Mouse (Mus musculus): ENCODE data around the gene Tbl3.

Tbl3 gene

DNA sequence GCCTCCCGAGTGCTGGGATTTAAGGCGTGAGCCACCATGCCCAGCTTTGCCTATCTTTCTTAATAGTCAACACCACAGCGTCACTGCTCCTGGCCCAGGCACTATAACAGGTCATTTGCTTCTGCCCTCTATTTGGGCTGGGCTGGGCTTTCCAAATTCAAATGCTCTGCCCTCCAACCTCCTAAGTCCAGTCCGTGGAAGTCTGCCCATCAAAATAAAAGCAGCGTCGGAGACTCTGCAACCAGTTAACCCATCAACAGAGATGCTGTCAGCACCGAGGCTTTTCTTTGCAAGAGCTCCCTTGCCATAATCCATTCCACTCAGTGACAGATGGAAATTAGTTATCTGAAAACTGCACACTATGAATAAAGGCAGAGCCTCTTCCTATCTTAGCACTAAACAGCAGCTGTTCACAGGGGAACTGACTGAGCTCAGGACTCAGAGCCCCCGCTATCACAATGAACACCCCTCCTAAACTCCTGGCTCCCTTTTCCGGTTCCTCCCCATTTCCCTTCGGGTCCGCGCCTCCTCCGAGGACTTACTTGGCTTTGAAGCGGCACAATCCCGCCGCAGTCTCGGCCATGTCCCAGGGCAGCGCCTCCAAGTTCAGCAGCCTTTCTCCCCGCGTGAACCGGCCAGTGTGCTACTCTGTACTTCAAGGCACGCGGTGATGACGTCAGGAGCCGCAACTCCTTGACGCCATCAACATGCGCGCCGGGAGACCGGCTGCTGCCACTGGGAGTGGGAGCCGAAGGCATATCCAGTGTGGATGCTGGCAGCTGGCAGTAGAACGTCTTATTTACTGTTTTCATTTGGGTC lies at the start of gene Tbl3:
Tbl3 (minus strand) TSS at position 679 of the 819 bp plus-strand sequence.
- DNase-seq, result peak; percentile 92 to 96

DNA sequence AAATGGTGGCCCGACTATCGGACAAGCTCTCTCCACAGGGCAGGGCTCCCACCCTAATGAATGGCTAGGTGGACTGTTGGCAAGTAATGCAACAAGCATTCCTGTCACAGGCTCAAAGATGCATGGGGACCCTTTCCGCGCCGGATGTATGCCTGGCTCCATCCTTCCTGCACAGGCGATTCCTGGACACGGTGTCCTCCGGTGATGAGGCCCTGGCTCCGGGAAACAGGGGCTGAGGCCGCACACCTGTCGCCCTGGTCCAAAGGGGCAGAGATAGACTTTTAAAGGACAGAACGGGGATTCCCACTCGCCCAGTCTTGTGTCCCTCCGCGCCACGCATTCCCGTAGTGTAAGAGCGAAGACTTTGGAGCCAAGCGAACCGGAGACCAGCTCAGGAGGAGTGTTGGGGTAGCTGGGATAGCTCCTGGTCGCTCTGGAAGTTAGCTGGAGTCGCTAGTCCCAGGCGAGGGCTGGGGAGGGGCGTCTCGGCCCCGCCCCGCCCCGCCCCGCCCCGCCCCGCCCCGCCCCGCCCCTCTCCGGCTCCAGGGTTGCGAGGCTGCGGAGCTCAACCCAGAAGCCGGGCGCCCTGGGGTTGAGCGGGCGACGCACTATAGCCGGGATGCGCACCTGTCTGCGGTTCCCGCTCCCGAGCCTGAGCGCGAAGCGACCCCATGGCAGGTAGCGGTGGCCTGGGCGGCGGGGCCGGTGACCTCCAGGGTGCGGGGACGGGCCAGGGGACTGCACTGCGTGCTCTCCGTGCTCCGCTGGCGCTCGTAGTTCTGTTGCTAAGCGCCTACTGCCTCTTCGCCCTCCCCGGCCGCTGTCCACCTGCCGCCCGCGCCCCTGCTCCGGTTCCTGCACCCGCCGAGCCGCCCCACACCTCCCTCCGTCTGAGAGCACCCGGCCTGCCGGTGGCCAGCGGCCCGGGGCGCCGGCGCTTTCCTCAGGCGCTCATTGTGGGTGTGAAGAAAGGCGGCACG lies 45.2 kb upstream of the Tbl3 start, which contains the start of gene Hs3st6:
Hs3st6 (plus strand) TSS at position 574 of the 980 bp plus-strand sequence.
- no peak for DNase-seq

DNA sequence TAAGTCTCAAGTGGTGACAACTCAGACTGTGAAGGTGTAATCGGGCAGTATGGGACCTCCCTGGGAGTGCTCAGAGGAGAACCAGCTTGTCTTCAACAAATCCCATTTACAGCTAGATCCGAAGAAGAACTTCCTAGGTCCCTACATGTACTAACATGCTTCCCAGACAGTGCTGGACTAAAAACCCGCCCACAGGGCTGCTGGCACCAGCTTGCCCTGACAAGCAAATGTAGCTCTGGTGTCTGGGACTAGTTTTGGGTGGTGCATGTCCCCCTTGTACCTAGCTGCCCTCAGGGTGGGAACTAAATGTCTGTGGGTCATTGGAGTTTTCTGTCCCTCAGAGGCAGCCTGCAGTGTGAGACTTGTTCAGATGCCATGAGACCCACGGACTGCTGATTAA lies 44.1 kb upstream of the Tbl3 start:
- DNase-seq, result no peak

DNA sequence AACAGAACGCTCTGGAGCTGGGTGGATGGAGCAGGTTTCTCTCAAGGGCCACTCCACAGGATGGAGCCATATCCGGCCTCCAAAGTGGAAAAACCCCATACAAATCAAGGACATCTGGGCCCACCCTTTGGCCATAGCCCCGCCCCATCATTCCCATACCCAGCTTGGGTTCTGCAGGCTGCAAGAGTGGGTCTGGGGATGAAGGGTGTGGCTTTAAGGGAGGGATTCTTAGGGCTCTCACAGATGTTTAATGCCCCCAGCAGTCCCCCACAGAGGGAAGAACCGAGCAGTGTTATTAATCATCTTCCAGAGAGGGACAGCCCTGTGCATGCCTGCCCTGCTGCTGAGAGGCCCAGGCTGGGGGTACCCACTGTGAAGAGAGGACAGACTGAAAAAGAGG lies 39.5 kb upstream of the Tbl3 start:
- DNase-seq, result no peak

DNA sequence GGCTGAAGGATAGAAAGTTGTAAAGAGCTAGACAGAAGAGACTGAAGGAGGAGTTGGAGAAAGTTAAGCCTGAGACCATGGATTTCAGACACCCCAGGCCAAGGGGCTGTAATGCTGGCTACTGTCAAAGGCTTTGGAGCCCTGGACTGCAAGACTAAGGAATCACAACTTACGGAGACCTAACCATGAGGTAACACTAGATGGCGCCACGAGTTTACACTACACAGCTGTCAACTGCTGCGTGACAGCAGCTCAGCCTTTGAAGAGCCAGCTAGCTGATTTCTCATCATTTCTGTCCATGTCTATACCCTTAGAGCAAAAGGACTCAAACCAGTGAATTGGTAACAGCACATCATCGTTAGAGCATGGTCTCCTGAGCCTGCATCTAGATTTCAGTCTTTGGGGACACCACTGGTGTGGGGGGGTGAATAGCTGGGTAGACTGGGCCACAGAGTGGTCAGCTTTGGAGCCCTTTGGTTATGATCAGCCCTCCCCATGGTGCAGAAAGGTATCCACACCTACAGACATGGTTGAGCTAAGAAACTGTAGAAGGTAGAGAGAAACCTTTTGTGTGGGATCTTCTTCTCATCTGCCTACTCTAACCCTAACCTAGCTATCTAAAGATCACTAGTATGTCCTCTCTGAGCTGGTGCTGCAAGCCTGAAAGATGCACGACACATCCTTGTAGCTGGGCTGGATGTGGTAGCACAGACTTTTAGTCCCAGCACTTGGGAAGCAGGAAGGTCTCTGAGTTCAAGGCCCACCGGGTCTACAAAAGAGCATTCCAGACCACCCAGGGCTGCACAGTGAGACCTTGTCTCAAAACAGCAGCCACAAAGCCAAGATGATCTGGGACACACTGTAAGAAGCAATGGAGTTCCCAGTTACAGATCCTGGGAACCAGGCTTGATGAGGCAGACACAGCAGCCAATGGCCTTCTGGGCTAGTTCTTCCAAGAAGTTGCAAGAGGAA lies 38.4 kb upstream of the Tbl3 start:
- DNase-seq, result peak; percentile 70 to 77

DNA sequence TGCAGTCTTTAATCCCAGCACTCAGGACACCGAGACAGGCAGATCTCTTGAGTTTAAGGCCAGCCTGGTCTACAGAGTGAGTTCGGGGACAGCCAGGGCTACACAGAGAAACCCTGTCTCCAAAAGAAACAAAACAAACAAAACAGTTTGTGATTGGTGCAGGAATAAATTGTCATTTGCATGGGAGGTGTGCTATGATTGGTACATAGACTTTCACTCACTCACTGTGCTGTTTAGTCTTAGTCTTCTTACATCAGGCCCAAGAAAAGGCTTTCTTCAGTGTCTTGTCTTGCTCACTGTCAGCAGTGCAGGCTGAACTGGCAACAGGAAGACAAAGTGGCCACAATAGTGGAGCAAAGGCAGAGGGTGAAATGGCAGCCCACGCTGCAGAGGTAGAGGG lies 36.9 kb upstream of the Tbl3 start:
- DNase-seq, result no peak

DNA sequence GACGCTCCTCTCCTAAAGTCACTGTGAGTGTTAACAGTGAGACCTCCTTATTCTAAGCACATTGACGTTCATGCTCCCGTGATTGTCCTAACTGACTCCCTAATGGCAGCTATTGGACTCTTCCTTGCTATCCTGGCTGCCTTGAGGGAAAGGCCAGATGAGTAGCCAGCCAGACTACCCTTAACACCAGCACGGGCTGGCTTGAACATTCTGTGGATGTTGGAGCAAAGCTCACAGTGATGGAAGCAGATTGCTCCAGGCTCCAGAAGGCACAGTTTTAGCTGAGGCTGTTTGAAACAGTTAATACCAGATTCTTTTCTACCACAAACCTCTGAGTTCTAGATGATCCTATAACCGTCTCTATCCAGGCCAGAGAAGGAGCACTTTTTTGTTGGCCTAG lies 36.4 kb upstream of the Tbl3 start:
- no peak for DNase-seq

DNA sequence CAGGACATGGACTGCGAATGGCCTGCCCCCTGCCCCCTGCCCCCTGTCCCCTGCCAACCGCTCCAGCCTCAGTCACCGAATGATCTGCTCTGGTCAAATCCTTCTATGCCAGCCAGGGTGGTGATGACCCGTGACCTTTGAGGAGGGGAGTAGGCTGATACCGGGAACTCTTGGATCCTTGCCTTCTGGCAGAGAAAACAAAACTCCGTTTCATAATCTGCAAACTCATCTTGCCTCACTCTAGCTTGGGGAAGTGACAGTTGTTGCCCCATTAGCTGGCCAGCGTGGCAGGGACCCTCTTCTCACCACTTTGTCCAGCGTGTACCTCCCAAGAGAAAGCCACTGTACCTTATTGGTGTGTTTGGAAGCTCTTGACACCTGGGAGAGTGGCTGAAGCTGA lies 34.8 kb upstream of the Tbl3 start:
- DNase-seq, result no peak

DNA sequence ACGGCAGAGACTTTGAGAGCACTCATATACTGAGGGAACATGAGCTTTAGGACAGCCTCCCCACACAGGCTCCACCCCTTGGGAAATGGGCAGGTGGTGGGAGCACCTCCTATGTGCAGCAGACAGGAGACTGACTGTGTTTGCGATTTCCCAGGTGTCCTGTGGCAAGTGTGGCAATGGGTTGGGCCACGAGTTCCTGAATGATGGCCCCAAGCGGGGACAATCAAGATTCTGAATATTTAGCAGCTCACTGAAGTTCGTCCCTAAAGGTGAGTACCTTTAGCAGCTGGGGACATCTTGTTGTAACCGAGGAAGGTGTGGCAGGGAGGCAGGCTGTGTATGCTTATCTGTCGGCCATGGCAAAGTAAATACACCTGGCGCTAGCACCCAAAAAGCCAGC lies 32.5 kb upstream of the Tbl3 start:
- no peak for DNase-seq

DNA sequence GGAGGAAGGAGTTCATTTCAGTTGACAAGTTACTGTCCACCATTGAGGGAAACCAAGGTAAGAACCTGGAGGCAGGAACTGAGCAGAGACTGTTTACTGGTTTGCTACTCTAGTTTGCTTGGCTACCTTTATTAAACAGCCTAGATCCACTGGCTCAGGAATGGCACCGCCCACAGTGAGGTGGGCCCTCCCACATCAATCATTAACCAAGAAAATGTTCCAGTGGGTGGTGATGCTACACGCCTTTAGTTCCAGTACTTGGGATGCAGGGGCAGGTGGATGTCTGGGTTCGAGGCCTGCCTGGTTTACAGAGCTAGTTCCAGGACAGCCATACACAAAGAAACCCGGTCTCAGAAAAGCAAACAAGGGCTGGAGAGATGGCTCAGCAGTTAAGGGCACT lies 30.8 kb upstream of the Tbl3 start:
- no peak for DNase-seq

DNA sequence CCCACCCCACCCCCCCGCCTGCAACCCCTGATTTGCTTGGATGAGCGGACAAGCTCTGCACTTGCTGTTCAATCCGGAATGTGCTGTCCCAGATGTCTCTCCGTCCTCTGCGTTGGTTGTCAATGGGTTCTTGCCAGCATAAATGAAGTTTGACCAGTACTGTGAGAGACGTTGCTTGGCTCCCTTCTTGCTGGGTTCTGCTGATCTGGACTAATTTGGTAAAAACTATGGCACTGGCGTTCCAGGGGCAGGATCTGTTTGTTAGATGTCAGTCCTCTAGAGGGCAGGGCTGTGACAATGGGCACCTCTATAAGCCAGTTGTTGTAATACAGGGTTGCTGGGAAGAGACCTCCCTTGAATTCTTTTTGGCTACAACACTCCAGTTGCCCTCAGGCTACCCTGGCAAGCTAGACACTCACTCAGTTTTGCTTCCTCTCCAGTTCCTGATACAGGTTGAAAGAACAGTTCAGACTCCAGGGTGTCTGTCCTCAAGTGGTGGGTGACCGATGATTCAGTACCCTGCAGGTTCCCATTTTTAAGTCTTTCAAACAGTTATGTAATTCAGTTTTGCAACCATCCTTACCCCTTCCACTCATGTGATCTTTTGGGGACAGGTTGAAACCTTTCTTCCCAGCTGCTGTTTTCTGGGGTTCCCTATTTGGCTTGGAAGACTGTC lies 29.8 kb upstream of the Tbl3 start:
- no peak for DNase-seq

DNA sequence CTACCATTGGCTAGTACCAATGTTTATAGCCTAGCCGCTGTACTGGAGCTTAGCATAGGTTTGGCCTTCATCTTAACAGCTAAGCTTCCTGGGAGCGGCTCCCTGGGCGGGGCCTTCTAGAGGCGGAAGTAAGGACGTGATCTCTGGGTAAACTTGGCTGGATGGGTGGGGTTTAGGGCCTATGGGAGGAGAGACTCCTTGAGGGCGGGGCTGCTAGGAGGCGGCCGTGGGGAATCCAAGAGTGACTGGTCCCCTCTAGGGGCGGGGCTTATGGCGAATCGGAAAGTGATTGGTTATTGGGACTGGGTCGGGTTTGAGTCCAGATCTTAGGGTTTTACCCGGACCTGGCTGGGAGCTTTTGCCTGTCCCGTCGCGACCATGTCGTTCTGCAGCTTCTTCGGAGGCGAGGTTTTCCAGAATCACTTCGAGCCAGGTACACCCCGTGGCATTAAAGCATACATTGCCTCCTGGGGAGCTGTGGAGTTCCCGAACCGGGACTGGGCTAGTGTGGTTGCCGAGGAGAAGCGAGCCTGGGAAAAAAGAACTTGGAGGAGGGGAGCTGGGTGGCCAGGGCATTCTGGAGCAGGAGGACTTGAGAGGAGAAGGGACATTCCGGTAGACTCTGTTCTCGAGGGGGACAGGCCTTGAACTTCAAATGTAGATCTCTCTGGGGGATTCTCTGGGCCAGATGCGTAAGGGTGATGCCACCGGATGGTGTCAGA lies 29.0 kb upstream of the Tbl3 start, which contains the start of gene Msrb1:
Msrb1 (plus strand) TSS at position 313 of the 722 bp plus-strand sequence.
- DNase-seq, result peak; percentile 89 to 98

DNA sequence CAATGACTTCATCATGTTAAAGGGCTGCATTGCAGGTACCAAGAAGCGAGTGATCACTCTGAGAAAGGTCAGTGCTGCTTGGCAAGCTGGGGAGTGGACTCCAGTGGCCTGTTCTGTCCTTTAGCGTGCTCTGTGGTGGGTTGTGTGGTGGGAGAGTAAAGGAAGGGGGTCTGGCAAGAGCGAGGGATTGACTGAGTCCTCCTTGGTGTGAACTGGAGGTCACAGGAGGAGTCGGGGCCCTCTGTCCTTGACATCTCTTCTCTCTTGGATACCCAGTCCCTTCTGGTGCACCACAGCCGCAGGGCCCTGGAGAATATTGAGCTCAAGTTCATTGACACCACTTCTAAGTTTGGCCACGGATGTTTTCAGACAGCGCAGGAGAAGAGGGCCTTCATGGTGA lies 28.0 kb upstream of the Tbl3 start:
- DNase-seq, result no peak

DNA sequence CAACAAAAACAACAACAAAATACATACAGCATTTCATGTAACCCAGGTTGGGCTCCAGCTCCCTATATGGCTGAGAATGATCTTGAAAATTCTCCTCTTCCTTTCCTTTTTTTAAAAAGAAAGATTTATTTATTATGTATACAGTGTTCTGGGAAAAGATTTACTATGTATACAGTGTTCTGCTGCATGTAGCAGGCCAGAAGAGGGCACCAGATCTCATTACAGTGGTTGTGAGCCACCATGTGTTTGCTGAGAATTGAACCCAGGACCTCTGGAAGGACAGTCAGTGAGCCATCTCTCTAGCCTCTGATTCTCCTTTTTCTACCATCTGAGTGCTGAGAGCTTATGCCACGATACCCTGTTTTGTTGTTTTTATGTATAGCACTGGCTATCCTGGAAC lies 27.1 kb upstream of the Tbl3 start:
- no peak for DNase-seq

DNA sequence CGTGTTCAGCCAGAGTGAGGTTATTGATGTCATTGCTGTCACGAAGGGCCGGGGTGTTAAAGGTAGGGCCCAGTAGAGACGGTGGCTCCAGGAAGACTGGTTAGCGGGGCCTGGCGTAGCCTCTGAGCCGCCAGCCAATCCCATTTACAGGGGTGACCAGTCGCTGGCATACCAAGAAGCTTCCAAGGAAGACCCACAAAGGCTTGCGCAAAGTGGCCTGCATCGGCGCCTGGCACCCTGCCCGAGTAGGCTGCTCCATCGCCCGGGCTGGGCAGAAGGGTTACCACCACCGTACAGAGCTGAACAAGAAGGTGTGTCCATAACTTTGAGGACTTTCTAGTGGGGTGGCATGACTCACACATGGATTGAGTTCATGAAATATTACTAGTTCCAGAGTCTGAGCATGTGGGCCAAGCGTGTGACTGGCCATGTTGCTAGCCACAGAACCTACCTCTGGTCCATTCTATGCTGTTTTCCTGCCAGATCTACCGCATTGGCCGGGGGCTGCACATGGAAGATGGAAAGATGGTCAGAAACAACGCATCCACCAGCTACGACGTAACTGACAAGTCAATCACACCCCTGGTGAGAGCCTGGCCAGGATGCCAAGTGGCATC lies 26.1 kb upstream of the Tbl3 start:
- no peak for DNase-seq

DNA sequence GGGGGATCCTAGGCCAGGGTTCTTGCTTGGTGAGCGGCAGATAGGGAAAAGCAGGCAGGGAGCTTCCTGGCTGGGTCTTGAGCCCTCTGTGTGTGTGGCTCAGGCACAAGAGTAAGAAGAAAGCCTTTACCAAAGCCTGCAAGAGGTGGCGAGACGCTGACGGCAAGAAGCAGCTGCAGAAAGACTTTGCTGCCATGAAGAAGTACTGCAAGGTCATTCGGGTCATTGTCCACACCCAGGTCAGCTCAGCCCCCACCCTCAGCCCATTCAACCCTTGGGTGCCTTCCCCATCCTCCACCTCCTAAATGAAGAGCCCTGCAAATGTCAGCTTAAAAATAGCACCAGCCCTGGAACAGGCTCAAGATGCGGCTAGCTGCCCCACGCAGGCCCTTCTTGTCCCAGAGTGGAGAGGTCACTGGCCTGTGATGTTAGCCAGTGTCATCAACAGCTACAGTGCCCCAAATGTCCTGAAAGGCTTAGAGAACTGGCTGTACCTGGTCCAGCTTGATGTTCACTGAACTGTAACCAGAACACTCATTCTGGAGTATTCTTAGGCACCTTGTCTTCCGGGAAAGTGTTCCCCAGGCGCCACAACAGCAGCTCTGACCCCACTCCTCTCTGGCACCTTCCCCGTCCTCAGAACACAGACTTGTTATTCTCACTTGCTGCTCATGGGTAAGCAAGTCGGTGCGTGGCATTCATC lies 24.9 kb upstream of the Tbl3 start:
- DNase-seq, result no peak

DNA sequence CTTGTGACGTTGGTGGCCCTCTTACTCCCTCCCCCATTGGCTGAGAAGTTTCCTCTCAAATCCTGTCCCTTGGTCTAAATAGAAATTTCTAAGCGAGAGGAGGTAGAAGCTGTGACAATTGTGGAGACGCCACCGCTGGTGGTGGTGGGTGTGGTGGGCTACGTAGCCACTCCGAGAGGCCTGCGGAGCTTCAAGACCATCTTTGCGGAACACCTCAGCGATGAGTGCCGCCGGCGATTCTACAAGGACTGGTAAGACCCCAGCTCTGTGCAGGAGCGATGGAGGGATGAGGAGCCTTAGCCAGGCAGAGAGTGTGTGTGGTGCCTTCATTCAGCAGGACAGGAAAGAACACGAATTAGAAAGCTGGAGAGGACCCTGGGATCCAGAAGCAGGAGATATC lies 23.3 kb upstream of the Tbl3 start:
- no peak for DNase-seq

DNA sequence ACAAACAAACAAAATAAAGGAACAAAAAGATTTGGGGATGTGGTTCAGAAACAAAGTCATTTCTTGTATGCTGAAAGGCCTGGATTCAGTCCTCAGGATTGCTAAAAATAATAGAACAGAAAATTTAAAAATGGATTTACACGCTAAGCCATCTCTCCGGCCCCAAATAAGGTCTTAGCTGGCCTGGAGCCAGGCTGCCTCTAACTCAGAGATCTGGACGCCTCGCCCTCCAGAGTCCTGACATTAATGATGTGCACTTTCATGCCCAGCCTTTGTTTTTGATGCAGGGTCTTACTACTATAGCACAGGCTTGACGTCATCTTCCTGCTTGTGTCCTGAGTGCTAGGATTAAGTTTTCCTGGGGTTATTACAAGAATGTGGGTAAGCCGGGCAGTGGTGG lies 21.6 kb upstream of the Tbl3 start:
- DNase-seq, result no peak

DNA sequence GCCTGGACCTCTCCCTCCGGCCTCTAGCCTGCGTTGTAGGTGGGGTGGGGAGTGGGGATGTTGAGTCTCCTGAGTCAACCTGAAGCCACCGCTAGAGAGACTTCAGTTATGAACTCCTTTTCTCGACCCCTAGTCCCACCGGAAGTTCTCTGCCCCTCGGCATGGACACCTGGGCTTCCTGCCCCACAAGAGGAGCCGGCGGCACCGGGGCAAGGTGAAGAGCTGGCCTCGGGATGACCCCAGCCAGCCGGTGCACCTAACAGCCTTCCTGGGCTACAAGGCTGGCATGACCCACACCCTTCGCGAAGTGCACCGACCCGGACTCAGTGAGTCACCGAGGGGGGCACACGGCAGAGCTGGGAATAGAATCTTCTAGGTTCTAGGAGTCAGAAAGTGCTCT lies 20.7 kb upstream of the Tbl3 start:
- DNase-seq, result no peak

DNA sequence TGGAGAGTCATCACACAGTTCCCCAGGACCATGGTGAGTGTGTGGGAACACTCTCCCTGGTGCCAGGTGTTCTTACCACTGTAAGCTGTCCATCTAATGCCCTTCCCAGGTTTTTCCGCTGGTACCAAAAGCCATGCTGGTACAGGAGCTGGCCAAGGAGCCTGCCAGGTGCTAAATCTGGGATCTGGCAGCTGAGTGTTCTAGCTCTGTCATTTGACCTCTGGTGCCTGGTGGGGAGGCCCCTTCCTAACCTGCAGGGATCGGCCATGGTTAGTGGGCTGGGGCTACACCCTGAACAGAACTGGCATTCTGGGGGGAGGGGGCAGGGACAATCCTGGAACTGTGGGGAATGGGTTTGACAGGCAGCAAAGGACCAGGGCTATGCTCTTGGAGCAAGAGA lies 20.2 kb upstream of the Tbl3 start, which contains the start of gene Rpl3l:
Rpl3l (plus strand) TSS at position 203 of the 400 bp plus-strand sequence.
- DNase-seq, result no peak
